Mouse (Mus musculus) T-helper 17 cell (primary cell): Measurements from ENCODE around the gene P2rx1.

Source experiments
- in situ Hi-C, 2 experiments: fragments of 300-600 bp; cut with MboI, MseI; formaldehyde crosslinking; loops; 1 replicate in 1 of 2; 2 replicates in 1 of 2; pipeline ENCODE4 v1.15.1; 2025; ENCODE audit warnings: high pct_unique_total_duplicates in 2 of 2

P2rx1 gene

DNA sequence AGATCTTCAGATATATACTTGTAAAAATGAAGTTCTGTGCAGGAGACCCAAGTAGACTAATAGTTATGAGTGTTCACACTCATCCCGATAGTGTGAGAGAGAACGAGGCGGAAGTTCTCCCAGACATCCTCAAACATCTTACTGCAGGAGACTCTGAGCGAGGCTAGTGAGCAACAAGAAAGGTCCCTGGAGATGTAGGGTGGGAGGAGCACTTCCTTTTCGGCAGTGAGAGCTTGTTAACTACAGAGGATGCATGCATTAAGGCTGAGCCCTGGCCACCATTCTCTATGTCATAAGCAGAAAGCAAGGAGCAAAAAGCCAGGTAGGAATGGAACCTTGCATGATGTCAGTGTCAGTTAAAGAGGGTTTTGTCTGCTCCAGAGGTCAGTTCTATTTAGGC lies 11.7 kb upstream of the P2rx1 start:
- in situ Hi-C loops, result no loop called here

DNA sequence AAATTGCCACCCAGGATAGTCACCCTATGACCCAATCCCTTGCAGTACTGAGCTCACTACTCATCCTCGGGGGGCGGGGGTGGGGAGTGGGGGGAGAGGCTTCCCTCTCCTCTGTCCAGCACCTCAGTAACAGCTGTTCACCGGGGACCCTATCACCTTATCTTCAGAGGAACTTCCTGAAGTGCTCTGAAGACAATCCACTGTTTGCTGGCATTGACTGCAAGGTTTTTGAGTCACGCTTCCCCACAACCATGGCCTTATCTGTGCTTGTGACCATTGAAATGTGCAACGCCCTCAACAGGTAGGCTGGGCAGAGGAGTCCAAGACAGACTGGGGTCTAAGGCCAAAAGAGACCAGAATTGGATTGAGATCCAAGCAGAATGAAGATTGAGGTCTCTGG lies 11.1 kb upstream of the P2rx1 start:
- in situ Hi-C loops, result no loop called here

DNA sequence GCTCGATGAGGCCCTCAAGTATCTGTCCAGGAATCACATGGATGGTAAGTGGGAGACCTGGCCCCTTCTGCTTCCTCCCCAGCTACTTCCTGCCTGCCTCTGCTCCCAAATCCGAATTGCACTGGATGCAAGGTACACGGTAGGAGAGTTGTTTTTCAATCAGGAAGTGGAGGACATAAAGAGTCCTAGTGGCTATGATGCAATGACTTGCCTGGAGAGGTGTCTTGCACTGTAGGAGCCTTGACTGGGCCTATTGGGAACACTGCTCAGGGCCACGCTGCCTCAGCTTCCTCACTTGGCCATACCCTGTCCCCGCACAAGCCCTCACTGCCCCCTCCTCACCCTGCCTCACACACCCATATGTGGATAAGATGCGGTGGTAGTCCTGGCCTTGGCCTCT lies 9.9 kb upstream of the P2rx1 start:
- in situ Hi-C loops, result no loop called here

DNA sequence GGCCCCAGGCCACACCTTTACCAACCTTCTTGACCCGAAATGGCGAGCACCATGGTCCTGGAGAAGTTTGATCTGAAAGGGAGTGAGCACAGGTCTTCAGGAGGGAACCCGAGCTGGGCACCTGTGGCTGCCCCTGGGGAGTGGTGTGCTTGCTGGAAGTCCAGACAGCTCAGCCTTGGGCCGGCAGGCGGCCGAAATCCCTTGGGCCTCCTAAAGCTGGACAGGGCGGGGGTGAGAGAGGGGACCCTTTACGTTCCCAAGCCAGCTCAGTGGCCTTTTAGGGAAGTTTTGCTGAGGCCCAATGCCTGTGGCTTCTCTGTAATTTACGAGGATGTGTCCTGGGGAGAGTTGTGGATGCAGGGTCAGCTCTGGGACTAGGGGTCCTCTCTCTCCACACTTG lies 8.2 kb upstream of the P2rx1 start:
- in situ Hi-C loops, result no loop called here

DNA sequence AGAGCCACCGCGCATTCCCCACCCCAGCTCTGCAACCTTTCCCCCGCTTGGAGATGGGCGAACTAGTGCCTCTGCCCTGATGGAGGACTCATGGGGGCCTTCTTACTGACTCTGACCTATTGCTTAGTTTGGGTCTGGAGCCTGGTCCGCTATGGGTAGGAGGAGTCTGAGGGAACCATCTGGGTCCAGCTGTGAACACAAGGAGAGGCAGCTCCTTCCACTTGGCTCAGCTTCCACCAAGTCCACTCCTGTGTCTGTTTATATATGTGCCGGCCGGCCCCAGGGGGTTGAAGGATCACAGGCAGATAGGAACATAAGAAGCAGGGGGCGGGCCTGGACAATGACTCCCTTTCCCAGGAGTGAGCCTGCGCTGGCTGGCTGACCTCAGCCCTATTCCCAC lies 6.9 kb upstream of the P2rx1 start:
- in situ Hi-C loops, result no loop called here

DNA sequence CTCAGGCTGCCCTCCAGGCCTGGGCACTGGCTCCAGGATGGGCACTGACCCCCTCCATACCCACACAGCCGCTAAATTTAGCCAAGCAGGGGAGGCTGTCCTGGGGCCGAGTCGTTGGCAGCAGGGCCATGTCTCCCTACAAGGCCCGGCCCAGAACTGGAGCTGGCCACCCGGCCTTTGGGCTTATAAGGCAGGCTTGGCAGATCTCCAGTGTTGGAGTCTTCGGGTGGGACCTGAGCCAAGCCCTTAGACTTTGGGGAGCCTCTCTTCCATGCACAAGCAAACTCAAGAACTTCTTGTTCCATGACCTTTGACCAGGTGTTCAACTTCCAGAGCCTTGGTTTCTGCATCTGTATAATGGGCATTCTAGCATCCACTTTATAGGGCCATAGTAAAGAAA lies 2.6 kb upstream of the P2rx1 start:
- in situ Hi-C loops, result no loop called here

DNA sequence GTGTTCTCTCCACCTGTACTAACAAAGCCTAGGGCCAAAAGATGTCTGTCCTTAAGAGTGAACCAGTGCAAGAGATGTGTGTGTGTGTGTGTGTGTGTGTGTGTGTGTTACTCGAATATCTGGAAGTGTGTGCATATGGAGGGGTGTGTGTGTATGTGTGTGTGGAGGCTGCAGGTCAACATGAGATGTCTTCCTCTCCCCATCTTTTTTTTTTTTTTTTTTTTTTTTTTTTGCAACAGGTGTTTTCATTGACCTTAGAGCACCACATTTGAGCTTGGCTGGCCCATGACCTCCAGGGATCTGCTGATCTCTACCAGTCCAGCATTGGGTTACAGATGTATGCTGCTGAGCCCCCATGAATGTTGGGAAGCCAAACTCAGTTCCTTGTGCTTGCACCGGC lies 2.1 kb upstream of the P2rx1 start:
- in situ Hi-C loops, result no loop called here

DNA sequence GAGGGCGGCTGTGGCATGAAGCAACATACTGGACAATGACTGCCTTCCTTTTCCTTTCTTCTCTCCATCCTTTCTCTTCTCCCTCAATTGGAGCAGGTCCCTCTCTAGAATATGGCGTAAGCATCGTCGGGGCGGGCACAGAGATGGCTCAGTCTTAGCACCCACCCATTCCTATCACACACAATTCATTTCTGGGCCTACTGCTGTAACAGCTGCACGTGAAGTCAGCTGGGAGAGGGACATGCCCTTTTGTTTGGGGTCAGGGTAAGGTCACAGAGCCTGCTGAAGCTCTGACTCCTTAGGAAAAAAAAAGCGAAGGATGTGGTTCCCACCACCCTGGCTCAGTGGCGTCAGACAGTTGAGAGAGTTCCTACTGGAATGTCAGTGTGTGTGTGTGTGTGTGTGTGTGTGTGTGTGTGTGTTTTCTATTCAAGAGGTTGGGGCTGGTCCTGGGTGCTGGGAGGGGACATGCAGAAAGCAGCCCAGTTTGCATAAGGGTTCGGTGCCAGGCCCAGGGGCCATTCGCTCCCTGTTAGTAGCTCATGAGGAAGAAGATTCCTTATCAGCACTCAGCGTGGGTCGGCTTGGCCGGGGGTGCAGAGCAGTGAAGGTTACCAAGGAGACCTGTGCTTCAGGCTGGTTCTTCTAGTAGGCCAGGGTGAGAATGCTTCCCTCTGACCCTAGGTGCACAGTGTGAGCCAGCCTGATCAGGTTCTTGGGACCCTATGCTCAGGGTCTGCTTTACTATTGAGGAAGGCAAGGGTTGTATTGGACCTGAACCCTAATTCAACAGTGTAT lies 1.2 kb upstream of the P2rx1 start:
- in situ Hi-C loops, result no loop called here

DNA sequence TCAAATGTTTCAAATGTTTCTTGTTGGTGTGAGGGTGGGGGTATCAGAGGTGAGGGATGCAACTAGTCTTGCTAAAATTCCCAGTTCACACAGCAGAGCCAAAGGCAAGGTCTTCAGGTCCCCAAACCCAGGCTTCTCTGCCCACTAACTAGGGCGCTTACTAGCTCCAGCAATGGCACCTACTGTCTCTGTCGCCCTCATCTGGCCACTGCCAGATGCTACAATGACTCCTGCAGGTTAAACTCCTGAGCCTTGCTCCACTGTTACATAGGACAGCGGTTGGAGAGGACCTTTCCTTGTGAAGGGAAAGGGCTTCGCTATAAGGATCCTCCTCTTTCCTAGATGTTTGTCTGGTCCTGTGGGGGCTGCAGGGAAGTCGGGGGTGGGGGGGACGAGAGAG lies 2.1 kb downstream of the P2rx1 start:
- in situ Hi-C loops, result loop anchor here (5.0 to 10.0 kb wide), 3 partner anchors 36 to 1676 kb away; no protein-coding TSS in a partner anchor

DNA sequence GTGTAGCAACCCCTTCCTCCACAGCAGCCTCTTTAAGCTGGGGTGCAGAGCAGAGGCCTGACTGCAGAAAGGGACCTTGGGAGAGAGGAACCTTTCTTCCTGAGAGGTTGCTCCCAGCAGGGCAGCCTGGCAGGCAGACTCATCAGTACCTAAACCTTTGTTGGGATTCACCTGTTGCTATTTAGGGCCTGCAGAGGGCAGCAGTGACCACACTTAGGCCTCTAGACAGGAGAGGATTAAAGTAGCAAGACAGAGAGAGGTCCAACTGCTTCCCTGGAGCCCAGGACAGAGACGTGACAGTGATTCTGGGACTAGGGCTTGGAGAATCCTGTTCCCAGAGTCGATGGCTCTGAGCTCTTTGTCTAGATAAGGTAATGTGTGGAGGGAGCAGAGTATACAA lies 7.5 kb downstream of the P2rx1 start:
- in situ Hi-C loops, result loop anchor here in 1 of 2 experiments (10.0 kb wide), 1 partner anchor 1682 kb away; no protein-coding TSS in a partner anchor

DNA sequence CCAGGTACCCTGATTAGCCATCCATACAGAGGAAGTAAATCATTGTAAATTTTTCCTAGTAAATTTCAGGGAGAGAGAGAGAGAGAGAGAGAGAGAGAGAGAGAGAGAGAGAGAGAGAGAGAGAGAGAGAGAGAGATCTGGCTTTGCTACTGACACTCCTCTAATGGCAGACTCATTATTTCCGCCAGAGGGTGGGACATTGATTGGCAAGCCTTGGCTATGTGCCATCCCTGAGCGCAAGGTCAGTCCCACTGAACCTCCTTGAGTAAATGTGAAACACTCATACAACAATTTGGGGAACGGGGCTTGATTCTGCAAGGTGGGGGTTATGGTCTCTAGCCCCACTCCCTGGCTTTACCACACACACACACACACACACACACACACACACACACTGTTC lies 8.2 kb downstream of the P2rx1 start:
- in situ Hi-C loops, result loop anchor here in 1 of 2 experiments (10.0 kb wide), 1 partner anchor 1682 kb away; no protein-coding TSS in a partner anchor

DNA sequence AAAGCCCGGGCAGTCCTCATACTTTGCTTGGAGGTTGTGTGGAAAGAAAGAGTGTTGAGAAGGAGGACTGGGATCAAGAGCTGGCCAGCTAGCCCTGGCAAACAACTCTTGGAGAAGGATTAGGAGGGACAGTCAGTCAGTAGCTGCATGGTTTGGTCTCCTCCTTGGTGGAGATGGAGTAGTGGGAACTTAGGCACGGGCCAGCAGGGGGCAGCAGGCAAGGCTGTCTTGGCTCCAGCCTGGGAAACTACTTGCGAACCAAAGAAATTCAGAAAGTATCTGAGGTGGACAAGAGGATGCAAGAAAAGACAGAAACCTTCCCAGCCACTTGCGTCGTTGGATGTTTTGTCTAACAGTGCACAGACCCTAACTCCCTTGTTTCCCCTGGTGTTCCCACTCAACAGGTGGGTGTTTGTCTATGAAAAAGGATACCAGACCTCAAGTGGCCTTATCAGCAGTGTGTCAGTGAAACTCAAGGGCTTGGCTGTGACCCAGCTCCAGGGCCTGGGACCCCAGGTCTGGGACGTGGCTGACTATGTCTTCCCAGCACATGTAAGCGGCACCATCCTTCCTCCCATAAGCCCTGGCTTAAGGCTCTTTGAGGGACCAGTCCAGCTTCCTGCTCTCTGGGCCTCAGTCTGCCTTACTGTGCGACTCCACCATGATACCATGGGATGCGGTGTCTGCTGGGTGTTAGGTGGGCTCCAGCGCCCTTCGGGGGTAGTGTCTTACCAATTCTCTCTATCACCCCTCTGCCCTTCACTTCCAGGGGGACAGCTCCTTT lies 9.0 kb downstream of the P2rx1 start:
- in situ Hi-C loops, result loop anchor here in 1 of 2 experiments (10.0 kb wide), 1 partner anchor 1683 kb away; no protein-coding TSS in a partner anchor

DNA sequence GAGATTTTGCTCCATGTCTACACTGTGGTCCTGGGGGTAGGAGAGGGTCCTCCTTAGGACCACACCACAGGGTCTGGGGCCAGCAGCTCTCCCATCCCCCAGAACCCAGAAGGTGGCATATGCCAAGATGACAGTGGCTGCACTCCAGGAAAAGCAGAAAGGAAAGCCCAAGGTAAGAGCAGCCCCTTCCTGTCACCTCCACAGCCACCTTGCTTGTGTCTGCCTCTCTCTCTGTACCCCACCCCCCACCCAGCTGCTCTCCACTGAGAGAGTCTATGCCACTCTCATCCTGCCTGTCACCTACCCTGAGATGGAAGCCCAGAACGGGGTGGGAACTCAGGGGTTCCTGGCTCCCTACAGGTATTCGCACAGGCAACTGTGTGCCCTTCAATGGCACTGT lies 9.9 kb downstream of the P2rx1 start:
- in situ Hi-C loops, result loop anchor here in 1 of 2 experiments (10.0 kb wide), 1 partner anchor 1684 kb away; no protein-coding TSS in a partner anchor

DNA sequence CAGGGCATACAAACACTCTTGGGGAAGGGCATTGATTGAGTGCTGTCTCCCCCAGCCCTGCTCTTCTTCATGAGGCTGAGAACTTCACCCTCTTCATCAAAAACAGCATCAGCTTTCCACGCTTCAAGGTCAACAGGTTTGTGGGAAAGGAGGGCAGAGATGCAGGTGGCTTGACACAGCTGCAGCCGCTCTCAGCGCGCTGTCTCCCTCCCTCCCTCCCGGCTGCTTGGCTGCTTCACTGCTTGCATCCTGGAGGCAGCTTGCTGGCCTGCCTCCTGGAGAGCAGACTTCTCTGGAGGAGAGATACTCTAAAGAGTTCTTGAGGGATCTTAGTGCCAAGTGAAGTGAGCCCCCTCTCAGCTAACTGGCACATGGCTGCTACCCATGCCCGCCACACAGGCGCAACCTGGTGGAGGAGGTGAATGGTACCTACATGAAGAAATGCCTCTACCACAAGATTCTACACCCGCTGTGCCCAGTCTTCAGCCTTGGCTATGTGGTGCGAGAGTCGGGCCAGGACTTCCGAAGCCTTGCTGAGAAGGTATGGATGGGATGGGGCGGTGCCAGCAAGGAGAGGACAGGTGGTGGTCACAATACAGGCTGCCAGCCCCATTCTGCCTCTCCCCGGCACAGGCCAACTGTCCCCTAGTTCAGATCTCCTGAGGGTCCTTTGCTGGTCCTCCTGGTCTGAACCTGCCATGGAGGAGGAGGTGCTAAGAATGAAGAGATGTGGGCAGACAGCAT lies 10.8 kb downstream of the P2rx1 start:
- in situ Hi-C loops, result loop anchor here in 1 of 2 experiments (5.0 to 10.0 kb wide), 2 partner anchors 38 to 1685 kb away; partner anchors contain the start of gene Ncbp3

DNA sequence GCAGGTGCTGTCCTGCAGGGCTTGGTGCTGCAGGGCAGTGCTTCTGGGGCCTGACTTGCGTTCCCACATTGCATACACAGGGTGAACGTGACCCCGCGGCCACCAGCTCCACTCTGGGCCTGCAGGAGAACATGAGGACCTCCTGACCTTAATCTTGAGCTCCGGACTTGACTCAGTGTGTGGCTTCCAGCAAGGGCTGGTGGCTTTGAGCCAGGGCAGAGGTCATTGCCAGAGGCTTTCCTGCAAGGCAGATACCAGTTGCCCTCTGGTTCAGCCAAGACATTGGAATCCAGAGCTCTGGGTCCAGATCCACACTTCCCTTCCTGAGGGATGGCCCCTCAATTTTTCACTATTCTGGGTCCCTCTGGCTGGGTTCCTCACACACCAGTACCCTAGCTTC lies 15.1 kb downstream of the P2rx1 start:
- in situ Hi-C loops, result loop anchor here in 1 of 2 experiments (5.0 kb wide), 1 partner anchor 33 kb away; the partner anchor contains the start of gene Ncbp3

DNA sequence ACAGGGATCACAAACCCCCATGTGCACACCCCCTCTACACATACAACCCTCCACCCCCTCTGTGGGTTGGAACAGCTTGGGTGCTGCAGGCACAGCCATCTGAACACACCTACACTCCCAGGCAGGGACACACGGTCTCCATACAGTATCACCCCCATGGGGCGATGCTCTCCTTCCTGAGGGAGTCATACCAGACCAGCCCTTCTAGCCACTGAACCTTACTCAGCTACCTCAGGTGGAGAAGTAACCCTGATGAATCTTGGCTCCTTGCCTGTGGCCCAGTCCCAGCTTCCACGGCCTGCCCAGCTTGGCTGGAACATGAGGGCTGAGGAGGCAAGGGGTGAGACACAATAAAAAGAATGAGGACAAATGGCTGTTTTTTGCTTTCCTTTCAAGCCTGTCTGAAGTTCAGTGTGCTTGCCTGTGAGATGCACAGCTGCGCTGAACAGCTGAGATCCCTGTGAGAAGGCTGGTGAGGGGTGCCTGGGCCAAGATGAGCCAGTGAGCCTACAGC lies 16.0 kb downstream of the P2rx1 start:
- in situ Hi-C loops, result loop anchor here in 1 of 2 experiments (5.0 kb wide), 1 partner anchor 32 kb away; the partner anchor contains the start of gene Ncbp3

DNA sequence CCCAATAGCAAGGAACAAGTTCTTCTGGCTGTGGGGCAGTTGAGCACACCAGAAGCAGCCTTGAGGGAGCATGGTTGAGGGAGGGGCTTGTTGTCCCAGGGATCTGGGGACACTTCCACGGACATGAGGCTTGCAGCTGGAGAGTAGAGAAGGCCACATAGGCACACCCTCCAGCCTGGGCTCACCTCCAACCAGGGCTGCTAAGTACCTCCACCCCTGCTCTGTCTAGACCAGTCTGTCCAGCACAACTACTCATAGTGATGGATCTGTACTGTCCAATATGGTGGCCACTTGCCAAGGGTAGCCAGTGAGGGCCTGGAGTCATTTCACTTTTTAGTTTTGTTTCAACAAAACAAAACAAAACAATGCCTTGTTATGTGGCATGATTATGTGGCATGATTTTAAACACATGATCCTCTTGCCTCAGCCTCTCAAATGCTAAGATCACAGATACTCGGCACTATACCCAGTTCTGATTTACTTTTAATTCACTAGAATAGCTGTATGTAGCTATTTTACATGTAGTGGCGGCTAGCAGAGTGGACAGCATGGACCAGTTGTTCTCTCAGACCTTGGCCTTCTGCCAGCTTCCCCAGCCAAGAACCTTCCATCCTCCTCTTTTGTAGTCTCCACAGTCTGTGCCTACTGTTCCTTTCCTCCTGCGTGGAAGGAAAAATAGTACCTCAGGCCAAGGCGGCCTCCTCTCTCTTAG lies 16.6 kb downstream of the P2rx1 start:
- in situ Hi-C loops, result no loop called here

DNA sequence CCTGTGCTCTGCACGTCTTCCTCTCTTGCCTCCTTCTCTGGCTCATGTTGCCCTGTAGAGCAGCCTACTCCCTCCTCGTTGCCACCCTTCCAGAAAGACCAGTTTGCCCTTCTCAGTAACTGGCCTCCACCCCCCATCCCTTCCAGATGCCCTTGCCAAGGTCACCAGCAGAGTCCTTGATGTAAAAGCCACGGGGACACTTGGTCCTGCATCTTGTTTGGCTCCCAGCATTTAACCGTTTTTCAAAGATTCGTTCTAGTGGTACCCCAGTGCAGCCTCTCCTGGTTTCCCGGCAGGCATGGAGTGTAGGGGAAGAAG lies 17.2 kb downstream of the P2rx1 start:
- in situ Hi-C loops, result no loop called here

DNA sequence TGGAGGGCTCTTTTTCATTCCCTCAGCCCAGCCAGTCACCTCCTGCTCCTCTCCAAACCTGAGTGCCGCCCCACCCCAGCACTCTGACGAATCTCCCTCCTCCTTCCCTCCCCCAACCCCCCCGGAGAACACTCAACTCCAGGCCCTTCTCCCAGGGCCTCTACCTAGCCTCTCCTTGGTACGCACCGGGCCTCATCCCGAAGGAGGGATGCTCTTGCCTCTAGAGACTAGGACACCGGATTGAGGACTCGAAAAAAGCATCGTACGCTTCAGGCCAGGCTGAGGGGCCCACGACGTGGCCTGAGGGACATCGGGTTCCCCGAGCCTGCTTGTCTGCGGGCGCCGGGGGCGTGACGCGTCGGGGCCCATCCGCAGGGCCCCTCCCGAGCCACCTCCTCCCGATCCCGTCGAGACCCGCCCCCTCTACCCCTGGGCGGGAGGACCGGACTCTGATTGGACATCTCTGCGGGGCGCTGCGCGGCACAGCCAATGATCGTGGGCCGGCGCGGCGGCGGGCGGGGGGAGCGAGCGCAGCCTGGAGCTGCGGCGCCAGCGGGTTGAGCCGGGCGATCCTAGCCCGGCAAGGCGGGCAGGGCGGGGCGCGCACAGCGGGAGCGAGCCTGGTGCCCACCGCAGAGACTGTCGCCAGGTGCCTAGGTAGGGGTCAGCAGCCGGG lies 19.7 kb downstream of the P2rx1 start, which contains the start of gene Camkk1:
Gene Camkk1, plus strand, starts transcription at position 538 of the 676 bp plus-strand sequence.
- in situ Hi-C loops, result no loop called here

DNA sequence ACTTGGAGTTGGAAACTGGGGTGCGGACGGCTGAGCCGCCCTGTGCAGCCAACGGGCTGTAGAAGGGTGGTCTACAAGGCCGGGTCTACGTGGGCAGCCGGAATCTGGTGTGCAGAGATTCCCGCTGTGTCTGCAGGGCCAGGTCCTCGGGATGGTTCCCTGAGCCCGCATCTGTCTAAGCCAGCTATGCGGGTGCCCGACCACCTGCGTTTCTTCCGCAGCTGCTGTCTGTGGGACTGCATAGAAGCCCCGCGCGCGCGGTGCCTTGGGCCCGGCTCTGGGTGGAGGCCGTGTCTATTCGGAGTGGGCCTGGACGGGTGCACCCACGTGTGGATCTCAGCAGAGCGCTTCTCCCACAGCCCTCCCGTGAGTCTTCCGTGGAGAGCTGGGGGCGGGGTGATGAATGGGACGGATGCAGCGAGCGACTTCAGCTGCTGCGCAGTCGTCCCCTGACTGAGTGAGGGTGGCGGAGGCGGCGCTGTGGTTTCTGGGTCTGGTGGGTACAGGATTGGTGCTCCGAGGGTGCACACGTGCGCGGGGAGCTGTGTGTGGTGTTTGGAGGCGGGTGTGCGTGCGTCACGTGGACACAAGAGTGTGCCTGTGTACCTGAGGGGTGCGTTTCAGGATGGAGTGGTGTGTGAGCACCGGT lies 20.4 kb downstream of the P2rx1 start:
- in situ Hi-C loops, result no loop called here
